ENCODE assay signal across 22 mouse cellular contexts in genomic region chr5:102777255-102777654, GRCm38 (mm10).
DNase-seq lines count a peak whose midpoint lies in the region; ATAC-seq and TF ChIP-seq lines count a peak whose summit lies in the region.
"Had no signal": no experiment of that assay in that cellular context is flagged by ENCODE, and none has a peak within 500 bp of the region (broad histone marks: within the 10 kb centered on the region; RNA-seq: fewer than 3 reads in every experiment).

No protein-coding gene starts in this region.

- H3K4me3 ChIP-seq in gastrocnemius, adult 2 months = no peak overlapping the region
- no peak overlapping the region for H3K4me3 ChIP-seq in layer of hippocampus, adult 2 months
- H3K4me3 ChIP-seq in myocyte = no peak overlapping the region
- no peak overlapping the region for H3K4me3 ChIP-seq in heart, embryonic 10.5 days
- H3K4me3 ChIP-seq: erythroblast, embryonic 14.5 days; forebrain, embryonic 12.5 days; hindbrain, embryonic 10.5 days; limb, embryonic 13.5 days; liver, embryonic 12.5 days; midbrain, embryonic 13.5 days; neural tube, embryonic 13.5 days had no signal

- H3K36me3 ChIP-seq in myocyte (ENCODE audit: control insufficient read depth, insufficient read depth) = no peaks in the 10 kb centered on the region
- H3K36me3 ChIP-seq in heart, embryonic 10.5 days = no peaks in the 10 kb centered on the region
- H3K36me3 ChIP-seq: forebrain, embryonic 12.5 days; hindbrain, embryonic 10.5 days; limb, embryonic 13.5 days; liver, embryonic 12.5 days; midbrain, embryonic 13.5 days; neural tube, embryonic 13.5 days had no signal

- TF ChIP-seq POLR2A in myocyte (IDR thresholded peaks at IDR 0.05; ENCODE audit: insufficient read length, low read depth) = no peak

- no peak overlapping the region for H3ac ChIP-seq in myocyte (ENCODE audit: control insufficient read depth, insufficient read length)

- peak overlapping the region; percentile 41 for H3K4me2 ChIP-seq in myocyte (ENCODE audit: low read depth)
- H3K4me2 ChIP-seq: forebrain, embryonic 12.5 days; liver, embryonic 12.5 days; midbrain, embryonic 13.5 days; neural tube, embryonic 13.5 days had no signal

- intact Hi-C loops in gastrocnemius, adult 2 months (cut with DNase I) = no loop called here
- intact Hi-C loops in gastrocnemius, postnatal 14 days (cut with DNase I; ENCODE audit: low total_unique reads) = no loop called here

- no peaks in the 10 kb centered on the region for H3K27me3 ChIP-seq in myocyte (ENCODE audit: control insufficient read depth, insufficient read depth, insufficient read length)
- no peaks in the 10 kb centered on the region for H3K27me3 ChIP-seq in heart, embryonic 10.5 days (ENCODE audit: insufficient read depth, poor library complexity, severe bottlenecking)
- H3K27me3 ChIP-seq: forebrain, embryonic 12.5 days; limb, embryonic 13.5 days; liver, embryonic 12.5 days; megakaryocyte, embryonic 14.5 days; midbrain, embryonic 13.5 days; neural tube, embryonic 13.5 days had no signal

- TF ChIP-seq CTCF in gastrocnemius, adult 2 months (IDR thresholded peaks at IDR 0.05) = no peak
- TF ChIP-seq CTCF in layer of hippocampus, adult 2 months (conservative IDR thresholded peaks at IDR 0.05) = no peak

- DNase-seq in gastrocnemius, adult 2 months = no peak
- no peak for DNase-seq in gastrocnemius, postnatal 14 days
- peak; percentile 55 for DNase-seq in layer of hippocampus, adult 9-11 months
- no peak for DNase-seq in layer of hippocampus, adult 2 months (ENCODE audit: low spot score in 2 of 2)
- no peak for DNase-seq in adrenal gland, adult 18-20 months (ENCODE audit: low spot score in 2 of 2)
- DNase-seq in heart, embryonic 10.5 days (ENCODE audit: low spot score) = no peak
- DNase-seq: adrenal gland, postnatal 36 days; cerebellum, adult 11 months; cerebellum, adult 9-11 months; lung, postnatal 10 days; retina, postnatal 1 day; right cerebral cortex, postnatal 25 days had no signal

- 88% methylated on average over 9 of the region's 9 CpGs for WGBS in heart, embryonic 10.5 days

- no peaks in the 10 kb centered on the region for H3K79me2 ChIP-seq in myocyte (ENCODE audit: control insufficient read depth, insufficient read depth)

- peak overlapping the region; percentile 17; the same call in 1 of the 2 replicates for H3K27ac ChIP-seq in gastrocnemius, adult 2 months
- no peak overlapping the region for H3K27ac ChIP-seq in layer of hippocampus, adult 2 months
- no peak overlapping the region for H3K27ac ChIP-seq in heart, embryonic 10.5 days
- H3K27ac ChIP-seq: forebrain, embryonic 12.5 days; hindbrain, embryonic 10.5 days; limb, embryonic 13.5 days; liver, embryonic 12.5 days had no signal

- ATAC-seq in activated CD4-positive, CD25-positive, alpha-beta regulatory T cell, adult 4 months = peak; percentile 60
- ATAC-seq: liver, embryonic 12.5 days; midbrain, embryonic 13.5 days had no signal

- H3K4me1 ChIP-seq in heart, embryonic 10.5 days = peaks cover 17% of the 10 kb centered on the region; the same call in 1 of the 2 replicates
- H3K4me1 ChIP-seq: liver, embryonic 12.5 days had no signal

- H3K9me3 ChIP-seq in heart, embryonic 10.5 days = no peaks in the 10 kb centered on the region
- H3K9me3 ChIP-seq: forebrain, embryonic 12.5 days; hindbrain, embryonic 10.5 days; limb, embryonic 13.5 days; liver, embryonic 12.5 days; megakaryocyte, embryonic 14.5 days; midbrain, embryonic 13.5 days; neural tube, embryonic 13.5 days had no signal

TF ChIP-seq in myocyte, 11 proteins besides CTCF, POLR2A, EP300 and RAD21:
- TF ChIP-seq MYOG (IDR thresholded peaks at IDR 0.05; ENCODE audit: control insufficient read depth in 1 of 3, insufficient read depth in 1 of 3, insufficient read length in 2 of 3, low read depth in 2 of 3) = no peak
- TF ChIP-seq MAX (IDR thresholded peaks at IDR 0.05; ENCODE audit: low read depth) = no peak
- no peak for TF ChIP-seq MYOD1 (IDR thresholded peaks at IDR 0.05; ENCODE audit: control insufficient read depth in 1 of 3, insufficient read length in 2 of 3, low read depth in 2 of 3)
- no peak for TF ChIP-seq POLR2AphosphoS2 (IDR thresholded peaks at IDR 0.05; ENCODE audit: insufficient read length, low read depth)
- TF ChIP-seq CEBPB (IDR thresholded peaks at IDR 0.05; ENCODE audit: insufficient read depth, poor library complexity, severe bottlenecking) = no peak
- TF ChIP-seq SRF (IDR thresholded peaks at IDR 0.05; ENCODE audit: control insufficient read depth, insufficient read length, low read depth) = no peak
- TF ChIP-seq REST (IDR thresholded peaks at IDR 0.05; ENCODE audit: insufficient read depth, insufficient read length) = no peak
- no peak for TF ChIP-seq TCF12 (IDR thresholded peaks at IDR 0.05; ENCODE audit: insufficient read depth, poor library complexity, severe bottlenecking)
- TF ChIP-seq E2F4 (IDR thresholded peaks at IDR 0.05; ENCODE audit: insufficient read depth) = no peak
- no peak for TF ChIP-seq TCF3 (IDR thresholded peaks at IDR 0.05; ENCODE audit: insufficient read length, low read depth)
- TF ChIP-seq USF1 (IDR thresholded peaks at IDR 0.05; ENCODE audit: low read depth) = no peak
